Mouse (Mus musculus) spleen, adult 2 months (tissue): ENCODE measurements around the gene BC049762. TPM values are rescaled to one million over a fixed set of nuclear protein-coding genes. Genes with fewer than 3 reads are reported as not detected.

ENCODE experiments used
- DNase-seq, 2 experiments: peaks; one replicate each; pipeline versions ENCODE4 v3.0.0 to v3.0.0-alpha.2; 2012 to 2021; ENCODE audit warnings: low spot score in 2 of 2, low read depth in 1 of 2
- H3K27ac ChIP-seq: fragments of 200-500 bp; 2 replicates; pipeline ENCODE4 v1.5.1; 2012; ENCODE audit warnings: low read length, inconsistent platforms; ENCODE audit not compliant: insufficient read depth
- H3K27me3 ChIP-seq: fragments of 200-500 bp; 2 replicates; pipeline ENCODE4 v1.6.1; 2012; ENCODE audit warnings: mild to moderate bottlenecking, moderate library complexity, low read length, inconsistent platforms; ENCODE audit not compliant: control insufficient read depth, insufficient read depth
- H3K36me3 ChIP-seq: fragments of 200-500 bp; 2 replicates; pipeline ENCODE4 v1.6.1; 2012; ENCODE audit warnings: mild to moderate bottlenecking, low read length, inconsistent platforms; ENCODE audit not compliant: control insufficient read depth, insufficient read depth
- H3K4me1 ChIP-seq: fragments of 200-500 bp; 2 replicates; pipeline ENCODE4 v1.6.1; 2011; ENCODE audit warnings: inconsistent platforms; ENCODE audit not compliant: control insufficient read depth, insufficient read depth, insufficient read length
- H3K4me3 ChIP-seq: fragments of 200-500 bp; 2 replicates; pipeline ENCODE4 v1.5.1; 2011; ENCODE audit warnings: mild to moderate bottlenecking, inconsistent platforms; ENCODE audit not compliant: insufficient read depth, insufficient read length; ENCODE audit errors: extremely low read depth
- CTCF ChIP-seq: fragments of 200-500 bp; IDR thresholded peaks from 2 replicates; pipeline ENCODE4 v1.5.1; 2011; ENCODE audit warnings: mild to moderate bottlenecking, inconsistent platforms; ENCODE audit not compliant: insufficient read depth, insufficient read length, insufficient replicate concordance; ENCODE audit errors: extremely low read depth
- POLR2A ChIP-seq: fragments of 200-500 bp; IDR thresholded peaks from 2 replicates; pipeline ENCODE4 v1.6.1; 2011; ENCODE audit warnings: low read depth, low read length, inconsistent platforms
- WGBS: fragments of 180-500 bp; shearing (Covaris S2); methylation state at CpG from one replicate; pipeline ENCODE4 v1.1.7; 2018; 5-methylcytosine and 5-hydroxymethylcytosine counted together
- polyA plus RNA-seq: library from polyadenylated mRNA; depleted of rRNA; stranded (reverse); fragments of >200 nt; gene quantifications from 2 replicates; pipeline ENCODE4 v1.2.3, GENCODE M21; 2012; rRNA removed

BC049762 gene
- polyA plus RNA-seq: 0.11 TPM in 1 of 2 replicates, not detected in the other

GRCm38 (mm10) chr11:51262342-51263285, at the start of gene BC049762:
Gene BC049762 (minus strand): TSS chr11:51263046.
- DNase-seq: peak; percentile 97 to 99
- H3K4me3 ChIP-seq: peak within 1 kb of the TSS; percentile 90
- 0 out of 2 replicates have a peak, but pooled peaks cover 1% of the 10 kb centered on the region for H3K36me3 ChIP-seq
- H3K4me1 ChIP-seq: peaks cover 9% of the 10 kb centered on the region; the same call in 1 of the 2 replicates
- H3K27me3 ChIP-seq: no peaks in the 10 kb centered on the region
- WGBS: 2% methylated on average over 57 of the region's 57 CpGs
- TF ChIP-seq CTCF: no peak
- peak; percentile 92 for TF ChIP-seq POLR2A
- peak within 1 kb of the TSS; percentile 95 for H3K27ac ChIP-seq

GRCm38 (mm10) chr11:51311846-51312245, 49.0 kb upstream of the BC049762 start:
- TF ChIP-seq CTCF: no peak
- TF ChIP-seq POLR2A: no peak
- no peaks in the 10 kb centered on the region for H3K36me3 ChIP-seq
- no peak overlapping the region for H3K4me3 ChIP-seq
- DNase-seq: no peak
- no peaks in the 10 kb centered on the region for H3K27me3 ChIP-seq
- no peak overlapping the region for H3K27ac ChIP-seq
- H3K4me1 ChIP-seq: no peaks in the 10 kb centered on the region
- WGBS: 86% methylated on average over 8 of the region's 8 CpGs

GRCm38 (mm10) chr11:51308306-51308705, 45.5 kb upstream of the BC049762 start:
- Histone ChIP-seq H3K27ac (no peak overlapping the region), H3K27me3 (no peaks in the 10 kb centered on the region; the same call in 1 of the 2 replicates), H3K36me3 (no peaks in the 10 kb centered on the region), H3K4me1 (no peaks in the 10 kb centered on the region), H3K4me3 (no peak overlapping the region)
- TF ChIP-seq CTCF (no peak), POLR2A (no peak)
- 75% methylated on average over 5 of the region's 5 CpGs for WGBS
- no peak for DNase-seq

GRCm38 (mm10) chr11:51303981-51304553, 41.2 kb upstream of the BC049762 start:
- DNase-seq: no peak
- no peaks in the 10 kb centered on the region for H3K4me1 ChIP-seq
- TF ChIP-seq CTCF: no peak
- TF ChIP-seq POLR2A: no peak
- H3K27ac ChIP-seq: no peak overlapping the region
- WGBS: 83% methylated on average over 12 of the region's 12 CpGs
- H3K36me3 ChIP-seq: no peaks in the 10 kb centered on the region
- no peak overlapping the region for H3K4me3 ChIP-seq
- no peaks in the 10 kb centered on the region; the same call in 1 of the 2 replicates for H3K27me3 ChIP-seq

GRCm38 (mm10) chr11:51302396-51302795, 39.5 kb upstream of the BC049762 start:
- DNase-seq: no peak
- Histone ChIP-seq H3K27me3 (no peaks in the 10 kb centered on the region; the same call in 1 of the 2 replicates), H3K36me3 (no peaks in the 10 kb centered on the region), H3K4me3 (no peak overlapping the region), H3K4me1 (no peaks in the 10 kb centered on the region), H3K27ac (no peak overlapping the region)
- no peak for TF ChIP-seq POLR2A
- no peak for TF ChIP-seq CTCF
- 84% methylated on average over 5 of the region's 5 CpGs for WGBS

- Histone ChIP-seq H3K27ac (no peak overlapping the region), H3K36me3 (no peaks in the 10 kb centered on the region), H3K4me3 (no peak overlapping the region), H3K4me1 (no peaks in the 10 kb centered on the region), H3K27me3 (no peaks in the 10 kb centered on the region)
- TF ChIP-seq CTCF (no peak), POLR2A (no peak)
- WGBS: 84% methylated on average over 4 of the region's 4 CpGs
- no peak for DNase-seq
Measured at GRCm38 (mm10) chr11:51298691-51299090, 35.8 kb upstream of the BC049762 start.
